Mouse (Mus musculus) forebrain, embryonic 10.5 days (tissue): ENCODE results near the gene Pdzk1ip1. TPM values are rescaled to one million over a fixed set of nuclear protein-coding genes. Genes with fewer than 3 reads are reported as not detected.
A peak's percentile ranks its signal among the peaks of the same experiment; 100 is the strongest.

ENCODE experiments used
- DNase-seq: peaks from one replicate; pipeline ENCODE4 v3.0.0-alpha.2; 2017; ENCODE audit warnings: low spot score; ENCODE audit errors: extremely low spot score
- H3K27ac ChIP-seq: fragments of 300-500 bp; sonication (generic); 2 replicates; pipeline ENCODE4 v1.5.1; 2016; ENCODE audit warnings: mild to moderate bottlenecking
- H3K27me3 ChIP-seq: fragments of 300-500 bp; sonication (generic); 2 replicates; pipeline ENCODE4 v1.6.1; 2016; ENCODE audit warnings: mild to moderate bottlenecking; ENCODE audit not compliant: poor library complexity, severe bottlenecking
- H3K36me3 ChIP-seq: fragments of 300-500 bp; sonication (generic); replicated peaks from 2 replicates; pipeline ENCODE4 v1.6.1; 2016; ENCODE audit warnings: mild to moderate bottlenecking, moderate library complexity
- H3K4me1 ChIP-seq: fragments of 300-500 bp; sonication (generic); 2 replicates; pipeline ENCODE4 v1.6.1; 2016
- H3K4me3 ChIP-seq: fragments of 300-500 bp; sonication (generic); 2 replicates; pipeline ENCODE4 v1.5.1; 2016; ENCODE audit warnings: mild to moderate bottlenecking, moderate library complexity
- H3K9me3 ChIP-seq: fragments of 300-500 bp; sonication (generic); 2 replicates; pipeline ENCODE4 v1.6.1; 2016; ENCODE audit warnings: mild to moderate bottlenecking, moderate library complexity
- WGBS: fragments of 180-500 bp; shearing (Covaris S2); methylation state at CpG from one replicate; pipeline ENCODE4 v1.1.7; 2016; 5-methylcytosine and 5-hydroxymethylcytosine counted together
- polyA plus RNA-seq: library from polyadenylated mRNA; unstranded; fragments of >200 nt; fragmentation: Nextera tagmentation; extraction: Ambion mirVana; gene quantifications from 2 replicates; pipeline ENCODE4 v1.2.1, GENCODE M21; 2016

Pdzk1ip1 gene
- polyA plus RNA-seq, 1 experiment from 2014 or later = 12.6 TPM

DNA sequence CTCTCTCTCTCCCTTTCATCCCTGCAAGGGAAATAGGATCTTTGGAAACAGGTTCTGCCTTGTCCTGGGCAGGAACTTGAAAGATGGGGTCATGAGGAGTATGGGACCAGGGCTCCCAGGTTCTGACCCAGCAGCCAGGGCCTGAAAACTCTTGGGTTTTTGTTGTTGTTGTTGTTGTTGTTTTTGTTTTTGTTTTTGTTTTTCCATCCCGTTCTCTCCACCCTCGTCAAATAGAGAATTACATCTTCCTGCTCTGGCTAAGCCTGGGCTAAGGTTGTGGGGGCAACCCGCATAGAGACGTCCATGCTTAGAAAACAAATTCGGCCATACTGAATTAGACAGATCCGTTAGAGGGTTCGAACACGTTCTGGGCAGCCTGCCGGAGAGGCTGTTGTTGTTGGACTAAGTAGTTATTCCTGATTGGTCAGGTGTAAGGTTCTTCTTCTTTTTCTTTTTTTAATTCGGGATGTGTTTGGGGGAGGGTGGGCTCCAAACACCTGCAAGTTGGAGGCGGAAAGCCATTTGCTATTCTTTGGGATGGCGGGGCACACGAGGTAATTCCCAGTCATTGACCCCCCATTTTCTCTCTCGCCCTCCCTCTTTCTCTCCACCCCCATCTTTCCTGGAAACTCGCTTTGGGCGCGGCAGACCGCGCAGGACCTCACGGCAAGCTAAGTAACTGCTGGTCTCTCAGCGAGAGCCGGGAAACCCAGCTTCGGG, 29.5 kb upstream of the Pdzk1ip1 start:
- DNase-seq = peak; percentile 38

GRCm38 (mm10) chr4:115059871-115060270, 28.6 kb upstream of the Pdzk1ip1 start:
- Histone ChIP-seq H3K4me1 (peaks cover 44% of the 10 kb centered on the region), H3K27ac (peak overlapping the region; percentile 82; the same call in 1 of the 2 replicates), H3K36me3 (no peaks in the 10 kb centered on the region), H3K9me3 (no peaks in the 10 kb centered on the region), H3K27me3 (peaks cover 100% of the 10 kb centered on the region), H3K4me3 (peak overlapping the region; percentile 44; the same call in 1 of the 2 replicates)
- DNase-seq = peak; percentile 40
- WGBS = under 1% methylated on average over 12 of the region's 12 CpGs

More for the DNA sequence above, 29.5 kb upstream of the Pdzk1ip1 start:
- H3K9me3 ChIP-seq = no peaks in the 10 kb centered on the region
- under 1% methylated on average over 23 of the region's 23 CpGs for WGBS
- H3K4me3 ChIP-seq = peak overlapping the region; percentile 44
- peak overlapping the region; percentile 82 for H3K27ac ChIP-seq
- peaks cover 43% of the 10 kb centered on the region for H3K4me1 ChIP-seq
- no peaks in the 10 kb centered on the region for H3K36me3 ChIP-seq
- peaks cover 100% of the 10 kb centered on the region for H3K27me3 ChIP-seq

GRCm38 (mm10) chr4:115060753-115061152, 27.8 kb upstream of the Pdzk1ip1 start:
- Histone ChIP-seq H3K36me3 (no peaks in the 10 kb centered on the region), H3K4me3 (peak overlapping the region; percentile 44), H3K27ac (0 out of 2 replicates have a peak overlapping the region, but pooled peaks have one; percentile 82), H3K4me1 (peaks cover 44% of the 10 kb centered on the region), H3K27me3 (peaks cover 100% of the 10 kb centered on the region), H3K9me3 (no peaks in the 10 kb centered on the region)
- WGBS = 12% methylated on average over 3 of the region's 3 CpGs
- no peak for DNase-seq

DNA sequence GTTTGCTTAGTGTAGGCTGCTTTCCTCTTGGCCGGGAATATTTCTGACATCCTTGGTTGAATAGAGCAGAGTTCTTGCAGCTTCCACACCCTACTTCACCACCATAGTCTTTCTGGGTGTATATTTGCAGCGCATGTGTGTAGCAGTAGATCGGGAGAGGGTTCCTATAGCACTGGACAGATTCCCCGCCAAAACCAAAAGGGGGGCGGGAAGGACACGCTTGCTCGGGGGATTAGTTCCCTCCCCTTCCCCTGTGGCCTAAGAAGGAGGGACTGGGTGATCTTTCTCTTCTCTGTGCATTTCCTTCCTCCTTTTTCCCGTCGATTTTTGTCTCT, 26.0 kb upstream of the Pdzk1ip1 start:
- Histone ChIP-seq H3K4me1 (peaks cover 29% of the 10 kb centered on the region), H3K9me3 (no peaks in the 10 kb centered on the region), H3K36me3 (no peaks in the 10 kb centered on the region), H3K27ac (peak overlapping the region; percentile 70; the same call in 1 of the 2 replicates), H3K4me3 (peak overlapping the region; percentile 62), H3K27me3 (peaks cover 100% of the 10 kb centered on the region)
- DNase-seq = peak; percentile 35
- 1% methylated on average over 9 of the region's 9 CpGs for WGBS

GRCm38 (mm10) chr4:115062875-115063517, 25.5 kb upstream of the Pdzk1ip1 start:
- Histone ChIP-seq H3K27ac (peak overlapping the region; percentile 70), H3K9me3 (no peaks in the 10 kb centered on the region)
- under 1% methylated on average over 58 of the region's 58 CpGs for whole genome bisulfite sequencing

GRCm38 (mm10) chr4:115063518-115064239, 24.8 kb upstream of the Pdzk1ip1 start:
- no peak for DNase-seq
- no peaks in the 10 kb centered on the region for H3K36me3 ChIP-seq
- H3K27ac ChIP-seq = peak overlapping the region; percentile 70
- under 1% methylated on average over 31 of the region's 31 CpGs for WGBS
- H3K27me3 ChIP-seq = peaks cover 100% of the 10 kb centered on the region
- H3K9me3 ChIP-seq = no peaks in the 10 kb centered on the region
- peaks cover 27% of the 10 kb centered on the region for H3K4me1 ChIP-seq
- peak overlapping the region; percentile 62 for H3K4me3 ChIP-seq

More at GRCm38 (mm10) chr4:115062875-115063517, 25.5 kb upstream of the Pdzk1ip1 start:
- peak overlapping the region; percentile 62 for H3K4me3 ChIP-seq
- peaks cover 100% of the 10 kb centered on the region for H3K27me3 ChIP-seq
- peak; percentile 58 for DNase-seq
- H3K4me1 ChIP-seq = peaks cover 27% of the 10 kb centered on the region
- H3K36me3 ChIP-seq = no peaks in the 10 kb centered on the region

- H3K9me3 ChIP-seq = no peaks in the 10 kb centered on the region
- H3K27me3 ChIP-seq = peaks cover 46% of the 10 kb centered on the region
- WGBS = 45% methylated on average over 1 of the region's 1 CpGs
- H3K36me3 ChIP-seq = no peaks in the 10 kb centered on the region
- H3K27ac ChIP-seq = no peak overlapping the region
- H3K4me1 ChIP-seq = peaks cover 7% of the 10 kb centered on the region; the same call in 1 of the 2 replicates
- no peak overlapping the region for H3K4me3 ChIP-seq
- DNase-seq = no peak
These were observed 16.8 kb upstream of the Pdzk1ip1 start for GRCm38 (mm10) chr4:115071668-115072067.

DNA sequence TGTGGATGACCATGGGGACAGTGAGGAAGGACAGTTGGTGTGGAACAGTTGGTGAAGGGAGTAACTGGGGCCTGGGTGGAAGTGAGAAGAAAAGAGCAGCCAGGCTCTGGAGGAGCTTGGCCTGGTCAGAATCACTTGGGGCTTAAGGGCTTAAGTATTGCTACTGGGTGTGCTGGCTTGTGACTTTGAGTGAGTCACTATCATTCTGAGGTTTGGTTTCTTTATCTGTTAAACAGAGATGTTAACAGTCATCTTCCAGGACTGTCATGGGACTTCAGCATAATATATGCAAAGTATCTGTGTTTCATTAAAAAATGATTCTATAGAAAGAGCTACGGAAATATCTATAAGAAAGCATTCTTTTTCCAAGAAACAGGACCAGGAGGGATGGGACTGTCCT, 13.7 kb upstream of the Pdzk1ip1 start:
- no peaks in the 10 kb centered on the region for H3K36me3 ChIP-seq
- H3K27me3 ChIP-seq = peaks cover 25% of the 10 kb centered on the region
- no peak overlapping the region for H3K4me3 ChIP-seq
- peaks cover 23% of the 10 kb centered on the region for H3K4me1 ChIP-seq
- no peak overlapping the region for H3K27ac ChIP-seq
- 81% methylated on average over 1 of the region's 1 CpGs for WGBS
- H3K9me3 ChIP-seq = no peaks in the 10 kb centered on the region
- DNase-seq = no peak

DNA sequence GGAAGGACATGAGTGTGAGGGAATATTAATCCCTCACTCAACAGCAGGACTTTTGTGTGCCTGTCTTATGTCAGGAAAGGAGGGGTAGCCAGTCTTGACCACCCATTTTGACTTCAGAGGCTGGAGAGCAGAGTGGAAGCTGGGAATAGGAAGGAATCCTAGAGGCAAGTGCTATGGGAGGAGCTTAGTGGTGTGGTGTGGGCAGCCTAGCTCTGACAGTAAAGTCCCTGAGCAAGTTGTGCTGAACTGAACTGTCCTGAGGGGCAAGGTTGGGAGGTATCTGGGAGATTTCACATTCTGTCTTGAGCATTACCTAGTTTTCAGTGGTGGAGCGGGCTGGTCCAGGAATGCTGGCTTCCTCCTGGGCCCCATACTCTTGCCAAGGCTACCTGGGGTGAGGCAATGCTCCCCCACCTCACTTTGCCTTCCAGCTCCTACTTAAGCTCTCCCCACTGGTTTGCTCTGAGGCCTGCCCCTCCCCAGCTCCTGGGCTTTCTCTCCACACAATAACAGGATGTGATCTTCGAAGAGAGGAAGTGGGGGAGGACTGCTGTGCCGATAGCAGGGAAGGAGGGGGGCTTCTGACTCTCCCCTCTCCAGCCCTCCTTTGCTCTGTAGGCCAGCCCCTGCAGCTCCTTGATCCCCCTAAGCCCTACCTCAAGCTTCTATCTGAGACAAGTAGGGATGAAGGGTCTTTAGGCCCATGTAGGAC, 13.1 kb upstream of the Pdzk1ip1 start:
- Histone ChIP-seq H3K4me3 (no peak overlapping the region), H3K27me3 (peaks cover 21% of the 10 kb centered on the region), H3K9me3 (no peaks in the 10 kb centered on the region), H3K27ac (0 out of 2 replicates have a peak overlapping the region, but pooled peaks have one; percentile 40), H3K4me1 (peaks cover 28% of the 10 kb centered on the region), H3K36me3 (no peaks in the 10 kb centered on the region)
- no peak for DNase-seq
- WGBS = 40% methylated on average over 3 of the region's 3 CpGs

GRCm38 (mm10) chr4:115078892-115079820, 9.4 kb upstream of the Pdzk1ip1 start:
- peak overlapping the region; percentile 7; the same call in 1 of the 2 replicates for H3K4me3 ChIP-seq
- H3K27me3 ChIP-seq = peaks cover 39% of the 10 kb centered on the region
- H3K27ac ChIP-seq = peak overlapping the region; percentile 81
- no peaks in the 10 kb centered on the region for H3K9me3 ChIP-seq
- 11% methylated on average over 10 of the region's 10 CpGs for WGBS
- H3K4me1 ChIP-seq = peaks cover 28% of the 10 kb centered on the region
- no peaks in the 10 kb centered on the region for H3K36me3 ChIP-seq
- peak; percentile 63 for DNase-seq

GRCm38 (mm10) chr4:115079821-115080349, 8.6 kb upstream of the Pdzk1ip1 start:
- peak overlapping the region; percentile 81 for H3K27ac ChIP-seq
- peaks cover 45% of the 10 kb centered on the region for H3K27me3 ChIP-seq
- 17% methylated on average over 5 of the region's 5 CpGs for WGBS

More at GRCm38 (mm10) chr4:115079821-115080349, 8.6 kb upstream of the Pdzk1ip1 start:
- no peak for DNase-seq
- H3K9me3 ChIP-seq = no peaks in the 10 kb centered on the region
- H3K4me3 ChIP-seq = no peak overlapping the region
- H3K4me1 ChIP-seq = peaks cover 28% of the 10 kb centered on the region
- H3K36me3 ChIP-seq = no peaks in the 10 kb centered on the region
